Mouse (Mus musculus) heart, embryonic 13.5 days (tissue): ENCODE measurements around the gene 5530401A14Rik. TPM values are rescaled to one million over a fixed set of nuclear protein-coding genes. Genes with fewer than 3 reads are reported as not detected.

ENCODE experiments used
- ATAC-seq: fragments of 200-750 bp; cut with Nextera tagmentation; 2 replicates; pipeline ENCODE4 v1.8.0; 2017; ENCODE audit warnings: moderate TSS enrichment; ENCODE audit not compliant: insufficient number of reproducible peaks, low FRiP score, low TSS enrichment; ENCODE audit errors: extremely low read depth
- H3K27ac ChIP-seq: fragments of 300-500 bp; sonication (generic); replicated peaks from 2 replicates; pipeline ENCODE4 v1.5.1; 2015; ENCODE audit warnings: moderate library complexity, mild to moderate bottlenecking, inconsistent platforms
- H3K27me3 ChIP-seq: fragments of 300-500 bp; sonication (generic); replicated peaks from 2 replicates; pipeline ENCODE4 v1.6.1; 2015; ENCODE audit warnings: mild to moderate bottlenecking, inconsistent platforms
- H3K36me3 ChIP-seq: fragments of 300-500 bp; sonication (generic); 2 replicates; pipeline ENCODE4 v1.6.1; 2015; ENCODE audit warnings: mild to moderate bottlenecking, inconsistent platforms
- H3K4me1 ChIP-seq: fragments of 300-500 bp; sonication (generic); 2 replicates; pipeline ENCODE4 v1.6.1; 2015; ENCODE audit warnings: inconsistent platforms
- H3K4me2 ChIP-seq: fragments of 300-500 bp; sonication (generic); 2 replicates; pipeline ENCODE4 v1.6.1; 2015; ENCODE audit warnings: inconsistent platforms, mild to moderate bottlenecking, moderate library complexity
- H3K4me3 ChIP-seq: fragments of 300-500 bp; sonication (generic); 2 replicates; pipeline ENCODE4 v1.5.1; 2015; ENCODE audit warnings: moderate library complexity, mild to moderate bottlenecking, inconsistent platforms
- H3K9ac ChIP-seq: fragments of 300-500 bp; sonication (generic); 2 replicates; pipeline ENCODE4 v1.6.1; 2015; ENCODE audit warnings: inconsistent platforms, mild to moderate bottlenecking, moderate library complexity
- H3K9me3 ChIP-seq: fragments of 300-500 bp; sonication (generic); 2 replicates; pipeline ENCODE4 v1.6.1; 2016; ENCODE audit warnings: inconsistent platforms
- WGBS: fragments of 180-500 bp; shearing (Covaris S2); methylation state at CpG from one replicate; pipeline ENCODE4 v1.1.7; 2015; ENCODE audit warnings: mixed read lengths; 5-methylcytosine and 5-hydroxymethylcytosine counted together
- polyA plus RNA-seq: library from polyadenylated mRNA; unstranded; fragments of >200 nt; fragmentation: Nextera tagmentation; extraction: Ambion mirVana; gene quantifications from 2 replicates; pipeline ENCODE4 v1.2.1, GENCODE M21; 2015

The 5530401A14Rik gene
- polyA plus RNA-seq, 1 experiment from 2014 or later: not detected

- Histone ChIP-seq H3K4me3 (no peak overlapping the region), H3K4me1 (peaks cover 5% of the 10 kb centered on the region; the same call in 1 of the 2 replicates), H3K27ac (no peak overlapping the region), H3K9me3 (no peaks in the 10 kb centered on the region), H3K4me2 (no peak overlapping the region), H3K9ac (no peak overlapping the region), H3K27me3 (0 out of 2 replicates have a peak, but pooled peaks cover 3% of the 10 kb centered on the region), H3K36me3 (no peaks in the 10 kb centered on the region)
- ATAC-seq: no peak
- WGBS: 36% methylated on average over 1 of the region's 1 CpGs
Observed at GRCm38 (mm10) chr11:81942167-81942566, 81.7 kb downstream of the 5530401A14Rik start.

Other genes with a start within 250 kb of the 5530401A14Rik start
- 0.04 and 0.07 TPM in 2 replicates for gene Asic2, start 107.8 kb downstream of the 5530401A14Rik start, polyA plus RNA-seq
- 10.9 and 11.2 TPM in 2 replicates for gene Ccl2, start 174.9 kb downstream of the 5530401A14Rik start, polyA plus RNA-seq
- gene Gm17268, start 177.9 kb downstream of the 5530401A14Rik start, polyA plus RNA-seq: not detected in 2 replicates
- 4.6 and 4.8 TPM in 2 replicates for gene Ccl7, start 185.0 kb downstream of the 5530401A14Rik start, polyA plus RNA-seq
- gene Ccl11, start 197.2 kb downstream of the 5530401A14Rik start, polyA plus RNA-seq: 1.1 and 1.6 TPM in 2 replicates
- gene Ccl12, start 241.2 kb downstream of the 5530401A14Rik start, polyA plus RNA-seq: 1.9 and 2.0 TPM in 2 replicates